Mouse (Mus musculus): ENCODE measurements at regions not wholly inside any gene's neighbourhood (a gene's known extent, or its start where the extent isn't known, plus 50 kb on each side); places are given as distances from the start of the nearest gene placed in this dataset.

- no peaks in the 10 kb centered on the region for H3K27me3 ChIP-seq
- CTCF ChIA-PET: no interaction called here
- DNase-seq (ENCODE audit: low read depth, low spot score) (no peak), ATAC-seq (no peak)
- TF ChIP-seq CTCF (IDR thresholded peaks at IDR 0.05): no peak
- in situ Hi-C loops (cut with MboI; ENCODE audit: low pct_unique_long_range_greater_than_20kb): no loop called here
- POLR2A ChIA-PET: no interaction called here
These were observed 750.8 kb downstream of the Mat2b start for GRCm38 (mm10) chr11:39944196-39944595.

DNA sequence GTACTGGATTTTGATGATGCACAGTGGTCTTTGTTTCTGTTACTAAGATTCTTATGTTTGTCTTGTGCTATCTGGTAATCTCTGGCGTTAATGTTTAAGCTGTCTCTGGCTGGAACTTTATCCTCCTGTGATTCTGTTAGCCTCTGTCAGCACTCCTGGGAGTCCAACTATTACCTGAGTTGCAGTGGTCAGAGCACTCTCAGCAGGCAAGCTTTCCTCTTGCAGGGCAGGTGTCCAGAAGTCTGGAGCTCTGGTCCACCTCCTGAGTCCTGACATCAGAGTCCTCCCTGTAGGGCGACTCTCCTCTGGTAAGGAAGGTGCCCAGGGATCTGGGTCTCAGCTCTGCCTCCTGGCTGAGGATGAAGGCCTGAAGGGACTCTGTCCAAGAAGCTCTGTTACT is 760.8 kb downstream of the Mat2b start:
- POLR2A ChIA-PET: no interaction called here
- no peaks in the 10 kb centered on the region for H3K27me3 ChIP-seq
- in situ Hi-C loops (cut with MboI; ENCODE audit: low pct_unique_long_range_greater_than_20kb): no loop called here
- DNase-seq (ENCODE audit: low read depth, low spot score): no peak
- no peak for ATAC-seq
- CTCF ChIA-PET: no interaction called here
- no peak for TF ChIP-seq CTCF (IDR thresholded peaks at IDR 0.05)

- no peak for ATAC-seq
- no peak for TF ChIP-seq CTCF (IDR thresholded peaks at IDR 0.05)
- CTCF ChIA-PET: no interaction called here
These were observed 771.0 kb downstream of the Mat2b start for GRCm38 (mm10) chr11:39923977-39924527.

DNA sequence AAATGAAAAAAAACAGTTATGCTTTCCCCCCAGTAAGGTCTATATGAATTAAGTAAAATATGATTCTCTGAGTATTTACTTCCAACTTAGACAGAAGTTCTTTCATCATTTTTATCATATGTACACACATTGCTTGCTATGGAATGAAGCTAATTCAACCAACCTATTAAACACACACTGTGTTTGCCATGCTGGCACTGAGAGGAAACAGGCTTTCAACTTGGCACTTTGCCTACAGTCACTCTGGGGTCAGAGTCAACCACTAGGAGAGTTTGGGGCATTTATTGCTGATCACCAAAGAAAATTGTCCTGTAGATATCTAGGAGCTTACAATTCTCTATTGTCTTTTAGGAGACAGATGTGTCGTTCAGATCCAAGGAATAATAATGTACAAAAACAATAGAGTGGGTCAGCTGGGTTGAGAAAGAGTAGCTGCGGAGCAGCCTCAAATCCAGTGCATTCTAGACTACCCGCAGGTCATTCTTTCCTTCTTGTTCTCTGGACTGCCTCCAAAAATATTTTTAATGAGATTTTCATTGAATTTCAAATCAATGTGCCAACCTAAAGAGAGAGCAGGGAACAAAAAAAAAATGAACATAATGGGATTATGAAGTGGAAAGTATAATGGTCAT is 777.2 kb downstream of the Mat2b start:
- in situ Hi-C loops (cut with MboI; ENCODE audit: low pct_unique_long_range_greater_than_20kb): no loop called here
- ATAC-seq (no peak), DNase-seq (ENCODE audit: low read depth, low spot score) (no peak)
- no peak for TF ChIP-seq CTCF (IDR thresholded peaks at IDR 0.05)
- ChIA-PET POLR2A (no interaction called here), CTCF (no interaction called here)
- H3K27me3 ChIP-seq: no peaks in the 10 kb centered on the region

More at GRCm38 (mm10) chr11:39923977-39924527, 771.0 kb downstream of the Mat2b start:
- POLR2A ChIA-PET: no interaction called here
- in situ Hi-C loops (cut with MboI; ENCODE audit: low pct_unique_long_range_greater_than_20kb): no loop called here
- H3K27me3 ChIP-seq: no peaks in the 10 kb centered on the region
- no peak for DNase-seq (ENCODE audit: low read depth, low spot score)

GRCm38 (mm10) chr11:39899644-39900225 is 795.3 kb downstream of the Mat2b start:
- POLR2A ChIA-PET: no interaction called here
- DNase-seq (ENCODE audit: low read depth, low spot score) (no peak), ATAC-seq (no peak)
- in situ Hi-C loops (cut with MboI; ENCODE audit: low pct_unique_long_range_greater_than_20kb): no loop called here
- CTCF ChIA-PET: interaction anchor here (1.0 kb wide), 1 partner anchor 14 kb away, joined by 4 read pairs; no protein-coding TSS in a partner anchor
- TF ChIP-seq CTCF (IDR thresholded peaks at IDR 0.05): no peak
- H3K27me3 ChIP-seq: no peaks in the 10 kb centered on the region

- ChIA-PET CTCF (no interaction called here), POLR2A (no interaction called here)
- no peak for TF ChIP-seq CTCF (IDR thresholded peaks at IDR 0.05)
- DNase-seq (ENCODE audit: low read depth, low spot score) (no peak), ATAC-seq (no peak)
- no peaks in the 10 kb centered on the region for H3K27me3 ChIP-seq
- in situ Hi-C loops (cut with MboI; ENCODE audit: low pct_unique_long_range_greater_than_20kb): no loop called here
These were observed 811.7 kb downstream of the Mat2b start for GRCm38 (mm10) chr11:39883305-39883704.

- H3K27me3 ChIP-seq: no peaks in the 10 kb centered on the region
- DNase-seq (ENCODE audit: low read depth, low spot score) (no peak), ATAC-seq (no peak)
- ChIA-PET CTCF (no interaction called here), POLR2A (no interaction called here)
- in situ Hi-C loops (cut with MboI; ENCODE audit: low pct_unique_long_range_greater_than_20kb): no loop called here
- TF ChIP-seq CTCF (IDR thresholded peaks at IDR 0.05): no peak
These were observed 826.5 kb downstream of the Mat2b start for GRCm38 (mm10) chr11:39868451-39868979.
